Mouse (Mus musculus) heart, postnatal 36 days (tissue): ENCODE measurements at regions not wholly inside any gene's neighbourhood (a gene's known extent, or its start where the extent isn't known, plus 50 kb on each side); places are given as distances from the start of the nearest gene placed in this dataset.
"Not testable (repeated sequence)": the region's sequence is repeated elsewhere in the genome, so short reads cannot be mapped to it uniquely, and the experiment has no call there.

Experiments used
- DNase-seq, 2 experiments: peaks; one replicate each; pipeline ENCODE4 v3.0.0; 2021 to 2022
- intact Hi-C: fragments of 180-260 bp; cut with DNase I; formaldehyde crosslinking; loops from one replicate; pipeline ENCODE4 v1.15.1; 2025

- DNase-seq, result no peak
- intact Hi-C loops, result no loop called here
These were observed 125.2 kb upstream of the Tmc3 start for GRCm38 (mm10) chr7:83459520-83459919.

GRCm38 (mm10) chr7:83467006-83467405 is 117.7 kb upstream of the Tmc3 start:
- DNase-seq, result no peak
- intact Hi-C loops, result no loop called here

- intact Hi-C loops, DNase-seq: not testable (repeated sequence)
These were observed 114.9 kb upstream of the Tmc3 start for GRCm38 (mm10) chr7:83469856-83470255.

- intact Hi-C loops, result no loop called here
These were observed 113.6 kb upstream of the Tmc3 start for GRCm38 (mm10) chr7:83471111-83471510.

GRCm38 (mm10) chr7:83474471-83474870 is 110.3 kb upstream of the Tmc3 start:
- intact Hi-C loops, result no loop called here
- DNase-seq, result no peak

More at GRCm38 (mm10) chr7:83471111-83471510, 113.6 kb upstream of the Tmc3 start:
- DNase-seq, result no peak

GRCm38 (mm10) chr7:83474986-83475385 is 109.7 kb upstream of the Tmc3 start:
- no peak for DNase-seq
- intact Hi-C loops, result no loop called here

- no peak for DNase-seq
- intact Hi-C loops, result no loop called here
These were observed 109.1 kb upstream of the Tmc3 start for GRCm38 (mm10) chr7:83475438-83476160.

- intact Hi-C loops, result no loop called here
- DNase-seq, result no peak
These were observed 108.6 kb upstream of the Tmc3 start for GRCm38 (mm10) chr7:83476161-83476495.

GRCm38 (mm10) chr7:83476861-83477260 is 107.9 kb upstream of the Tmc3 start:
- DNase-seq, result no peak
- intact Hi-C loops, result no loop called here

GRCm38 (mm10) chr7:83477661-83478121 is 107.0 kb upstream of the Tmc3 start:
- intact Hi-C loops, result no loop called here
- no peak for DNase-seq

GRCm38 (mm10) chr7:83481655-83482054 is 103.1 kb upstream of the Tmc3 start:
- intact Hi-C loops, result no loop called here
- no peak for DNase-seq

GRCm38 (mm10) chr7:83482254-83482653 is 102.5 kb upstream of the Tmc3 start:
- intact Hi-C loops, result no loop called here
- no peak for DNase-seq

GRCm38 (mm10) chr7:83482671-83483304 is 101.9 kb upstream of the Tmc3 start:
- intact Hi-C loops, result no loop called here
- DNase-seq, result no peak

- no peak for DNase-seq
- intact Hi-C loops, result loop anchor here (5.0 kb wide), 1 partner anchor 194 kb away; no protein-coding TSS in a partner anchor
These were observed 98.5 kb upstream of the Tmc3 start for GRCm38 (mm10) chr7:83486156-83486750.

GRCm38 (mm10) chr7:83489790-83490189 is 94.9 kb upstream of the Tmc3 start:
- intact Hi-C loops, result loop anchor here (2.0 to 10.0 kb wide), 4 partner anchors 197 to 775 kb away; partner anchors contain the start of gene Mex3b
- peak in 1 of 2 experiments; percentile 7 for DNase-seq

- no peak for DNase-seq
- intact Hi-C loops, result no loop called here
These were observed 79.6 kb upstream of the Tmc3 start for GRCm38 (mm10) chr7:83504996-83505645.

- DNase-seq, result no peak
- intact Hi-C loops, result no loop called here
These were observed 68.4 kb upstream of the Tmc3 start for GRCm38 (mm10) chr7:83516295-83516694.

- no peak for DNase-seq
- intact Hi-C loops, result no loop called here
These were observed 63.2 kb upstream of the Tmc3 start for GRCm38 (mm10) chr7:83521511-83521910.
